ENCODE assay signal across 14 mouse cellular contexts in the genomic region with DNA sequence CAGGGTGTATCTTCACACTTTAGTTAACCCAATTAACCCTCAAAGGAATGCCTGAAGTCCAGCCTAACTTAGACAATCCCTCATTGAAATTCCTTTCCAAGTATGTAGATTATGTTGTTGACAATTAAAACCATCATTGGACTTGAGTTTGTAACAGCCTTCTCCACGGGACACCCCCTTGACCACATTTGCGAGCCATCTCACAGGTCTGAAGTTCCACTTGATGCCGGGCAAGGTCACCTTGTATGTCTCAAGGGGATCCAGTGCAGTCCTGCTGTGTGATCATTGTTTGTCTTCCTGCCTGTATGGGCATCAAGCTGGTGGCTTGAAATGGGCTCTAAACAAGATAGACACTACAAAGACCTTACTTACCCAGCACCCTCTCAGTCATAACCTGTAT.
"Had no signal": no experiment of that assay in that cellular context is flagged by ENCODE, and none has a peak within 500 bp of the region (broad histone marks: within the 10 kb centered on the region; RNA-seq: fewer than 3 reads in every experiment).

No protein-coding gene starts in this region.

- DNase-seq: gastrocnemius, postnatal 14 days; gastrocnemius, postnatal 36 days; heart, adult 11 months; heart, adult 2 months; heart, postnatal 14 days; heart, postnatal 36 days; kidney, adult 11 months; kidney, adult 2 months; kidney, adult 9 months; kidney, postnatal 14 days; kidney, postnatal 36 days; layer of hippocampus, adult 9-11 months; layer of hippocampus, postnatal 36 days; liver had no signal
